Mouse (Mus musculus) retina, postnatal 7 days (tissue): ENCODE measurements at regions not wholly inside any gene's neighbourhood (a gene's known extent, or its start where the extent isn't known, plus 50 kb on each side); places are given as distances from the start of the nearest gene placed in this dataset.

ENCODE experiments used
- DNase-seq: peaks from one replicate; pipeline ENCODE4 v3.0.0-alpha.2; 2012; ENCODE audit warnings: low read depth, low spot score

DNA sequence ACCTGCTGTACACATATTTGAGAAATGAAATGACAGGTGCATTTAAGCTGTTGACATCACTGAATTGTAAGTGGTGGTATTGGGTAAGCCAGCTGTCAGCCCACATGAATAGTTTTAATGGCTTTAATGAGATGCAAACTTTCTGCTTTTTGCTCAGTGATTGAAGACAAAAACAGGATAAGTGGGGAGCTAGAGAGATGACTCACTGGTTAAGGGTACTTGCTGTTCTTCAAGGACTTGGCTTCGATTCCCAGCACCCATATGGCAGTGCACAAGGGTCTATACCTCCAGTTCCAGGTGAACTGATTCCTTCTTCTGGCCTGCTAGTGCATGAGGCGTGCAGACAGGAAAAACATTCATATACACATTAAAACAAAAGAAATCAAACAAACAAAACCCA lies 162.7 kb upstream of the Pex5l start:
- no peak for DNase-seq

DNA sequence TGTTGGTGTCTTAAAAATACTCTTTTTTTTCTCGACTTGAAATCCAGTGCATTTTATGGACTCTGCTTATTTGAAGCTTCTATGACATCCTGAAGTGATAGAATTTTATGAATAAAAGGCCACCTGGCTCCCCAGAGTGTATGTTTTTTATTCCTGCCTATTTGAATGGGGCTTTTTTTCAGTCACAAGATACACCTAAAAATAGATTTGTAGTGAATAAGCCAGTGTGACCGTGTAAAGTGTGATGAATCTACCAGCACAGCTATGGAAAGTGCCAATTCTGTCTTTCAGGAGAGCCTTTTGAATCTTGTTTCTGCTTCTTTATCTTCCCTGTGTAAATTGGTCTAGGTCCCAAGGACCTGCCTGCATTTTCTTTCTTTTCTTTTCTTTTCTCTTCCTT lies 119.8 kb upstream of the Pex5l start:
- DNase-seq, result no peak

DNA sequence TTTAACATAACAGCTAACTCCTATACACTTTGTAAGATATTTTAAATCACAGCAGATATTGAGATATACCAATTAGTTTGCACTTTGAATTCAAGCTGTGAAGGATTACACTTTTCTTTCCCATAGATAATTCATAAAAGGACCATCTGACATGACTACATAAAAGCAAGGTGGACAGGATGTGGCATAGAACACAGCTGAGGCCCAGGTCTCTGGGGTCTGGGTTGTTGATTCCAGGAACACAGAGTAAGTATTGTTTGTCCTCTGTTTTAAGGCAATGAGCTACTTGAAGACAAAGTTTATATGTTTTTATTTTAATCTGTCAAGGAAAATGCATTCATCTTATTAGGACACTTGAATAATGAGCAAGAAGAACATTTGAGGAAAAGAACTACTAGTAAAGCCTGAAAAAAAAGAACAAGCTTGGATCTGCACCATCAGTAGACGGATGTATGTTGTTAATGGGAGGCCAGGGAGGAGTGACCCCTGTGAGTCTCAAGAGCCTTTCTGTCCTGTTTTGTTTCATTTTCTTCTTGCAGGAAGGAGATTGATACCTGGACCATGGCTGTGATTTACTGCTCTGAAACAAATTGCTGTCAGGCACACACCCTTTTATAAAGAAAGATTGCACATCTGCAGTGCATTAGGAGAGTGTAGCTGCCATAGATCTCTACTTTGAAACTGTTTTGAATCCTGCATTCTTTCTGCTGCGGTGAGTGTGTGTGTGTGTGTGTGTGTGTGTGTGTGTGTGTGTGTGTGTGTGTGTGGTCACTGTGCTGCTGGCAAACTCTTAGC lies 76.4 kb upstream of the Pex5l start:
- no peak for DNase-seq

DNA sequence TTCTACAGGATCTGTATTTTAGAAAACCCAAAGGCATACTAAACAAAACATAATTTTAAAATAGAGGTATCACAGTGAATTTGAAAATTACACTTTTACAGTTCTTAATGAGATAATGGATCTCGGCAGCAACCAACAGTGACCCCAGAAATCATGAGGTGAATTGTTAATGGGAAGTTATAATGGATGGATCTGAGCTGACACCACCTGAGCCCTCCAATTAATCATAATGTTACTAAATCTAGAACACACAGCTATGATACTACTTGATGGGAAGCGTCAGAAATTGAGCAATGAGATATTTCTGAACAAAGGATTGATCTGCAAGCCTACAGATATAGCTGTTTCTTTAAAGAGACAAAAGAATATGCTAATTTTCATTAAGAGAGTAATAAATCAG lies 75.2 kb upstream of the Pex5l start:
- DNase-seq, result no peak

DNA sequence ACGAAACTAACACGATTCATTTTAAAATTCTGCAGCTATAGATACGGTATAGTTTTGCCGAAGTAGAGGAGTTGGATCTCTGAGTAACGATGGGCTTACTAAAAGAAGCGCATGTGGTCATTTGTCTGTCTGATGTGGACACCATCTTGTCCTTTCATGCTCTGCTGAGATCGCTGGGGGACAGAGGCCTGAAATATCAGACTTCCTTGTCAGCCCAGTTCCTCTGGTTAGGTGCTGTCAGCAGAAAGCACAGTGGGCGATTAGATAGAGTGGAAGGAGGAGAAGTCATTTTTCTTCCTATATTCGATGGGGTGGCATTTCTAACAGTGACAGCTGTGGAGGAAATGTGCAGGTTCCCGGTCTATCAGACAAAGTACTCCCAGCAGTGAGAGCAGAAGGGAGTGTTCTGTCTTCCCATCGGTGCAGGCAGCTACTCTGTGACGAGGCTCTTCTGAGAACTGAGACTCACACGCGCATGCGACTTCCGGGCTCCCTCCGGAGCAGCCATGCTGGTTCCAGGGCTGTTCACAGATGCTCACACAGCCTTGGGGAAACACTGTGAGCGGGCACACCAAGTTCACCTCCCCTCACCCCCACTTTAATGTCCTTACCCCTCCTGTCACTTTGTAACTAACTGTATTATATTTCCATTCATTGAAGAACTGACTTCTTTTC lies 74.5 kb upstream of the Pex5l start:
- DNase-seq, result no peak

DNA sequence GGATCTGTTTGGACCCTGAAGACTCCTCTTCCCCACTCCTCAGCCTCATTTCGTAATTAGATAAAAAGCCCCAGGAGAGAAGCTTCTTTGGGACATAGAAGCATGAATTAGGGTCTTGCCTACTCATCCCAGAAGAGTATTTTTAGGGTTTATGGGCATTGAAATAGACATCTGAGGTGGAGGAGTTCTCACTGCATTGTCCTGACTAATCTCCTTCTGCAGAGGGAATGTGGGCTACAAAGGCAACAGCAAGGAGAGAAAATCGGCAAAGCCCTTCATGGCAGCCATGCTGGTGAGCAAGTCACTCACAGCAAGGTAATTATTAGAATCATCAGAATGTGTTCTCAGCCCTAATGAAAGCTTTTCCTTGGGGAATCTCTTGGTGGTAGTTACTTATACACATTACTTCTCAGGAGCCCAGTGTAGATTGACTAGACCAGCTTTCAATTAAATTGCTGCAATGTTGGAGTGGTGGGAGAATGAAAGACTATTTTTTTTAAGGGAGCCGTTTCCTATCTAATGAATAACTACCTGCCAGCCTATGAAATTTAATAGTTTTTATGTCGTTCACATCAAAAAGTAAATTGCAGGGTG lies 68.3 kb upstream of the Pex5l start:
- DNase-seq, result no peak
